Mouse (Mus musculus) embryonic fibroblast, embryonic 13.5 days (primary cell): ENCODE data around the gene Urad. TPM values are rescaled to one million over a fixed set of nuclear protein-coding genes. Genes with fewer than 3 reads are reported as not detected.

Source experiments
- H3K27ac ChIP-seq: 2 replicates; pipeline ENCODE4 v1.5.1; 2012; ENCODE audit warnings: low read length, control low read depth, inconsistent platforms; ENCODE audit not compliant: insufficient read depth
- H3K4me1 ChIP-seq: 2 replicates; pipeline ENCODE4 v1.6.1; 2011; ENCODE audit warnings: low read length; ENCODE audit not compliant: control insufficient read depth, insufficient read depth
- H3K4me3 ChIP-seq: 2 replicates; pipeline ENCODE4 v1.5.1; 2011; ENCODE audit warnings: mild to moderate bottlenecking, control low read depth, low read length; ENCODE audit not compliant: insufficient read depth
- CTCF ChIP-seq: IDR thresholded peaks from 2 replicates; pipeline ENCODE4 v1.5.1; 2011; ENCODE audit warnings: mild to moderate bottlenecking, control low read depth, low read length, moderate library complexity, borderline replicate concordance; ENCODE audit not compliant: insufficient read depth
- POLR2A ChIP-seq: IDR thresholded peaks from 2 replicates; pipeline ENCODE4 v1.6.1; 2011; ENCODE audit warnings: low read depth, mild to moderate bottlenecking, control low read depth, low read length, moderate library complexity
- polyA plus RNA-seq: library from polyadenylated mRNA; stranded (reverse); fragments of >200 nt; gene quantifications from 2 replicates; pipeline ENCODE4 v1.2.4, GENCODE M21; 2011; ENCODE audit warnings: low read depth; ENCODE audit not compliant: missing spikeins, insufficient read length

Urad gene
- polyA plus RNA-seq, 1 experiment: not detected

- Histone ChIP-seq H3K27ac (0 out of 2 replicates have a peak overlapping the region, but pooled peaks have one; percentile 28), H3K4me3 (no peak overlapping the region)
Measured at GRCm38 (mm10) chr5:147292506-147293120, 29.6 kb downstream of the Urad start.

GRCm38 (mm10) chr5:147291764-147292505, 30.3 kb downstream of the Urad start:
- Histone ChIP-seq H3K4me3 (no peak overlapping the region), H3K27ac (0 out of 2 replicates have a peak overlapping the region, but pooled peaks have one; percentile 28), H3K4me1 (peaks cover 5% of the 10 kb centered on the region; the same call in 1 of the 2 replicates)
- TF ChIP-seq POLR2A (no peak), CTCF (no peak)

More at GRCm38 (mm10) chr5:147292506-147293120, 29.6 kb downstream of the Urad start:
- TF ChIP-seq CTCF: no peak
- no peak for TF ChIP-seq POLR2A
- peaks cover 5% of the 10 kb centered on the region; the same call in 1 of the 2 replicates for H3K4me1 ChIP-seq

GRCm38 (mm10) chr5:147284365-147284764, 37.9 kb downstream of the Urad start:
- no peak overlapping the region for H3K4me3 ChIP-seq
- no peak overlapping the region for H3K27ac ChIP-seq
- H3K4me1 ChIP-seq: no peaks in the 10 kb centered on the region
- TF ChIP-seq POLR2A: no peak
- TF ChIP-seq CTCF: no peak

GRCm38 (mm10) chr5:147277547-147277925, 44.7 kb downstream of the Urad start:
- Histone ChIP-seq H3K4me3 (no peak overlapping the region), H3K27ac (no peak overlapping the region), H3K4me1 (no peaks in the 10 kb centered on the region; the same call in 1 of the 2 replicates)
- no peak for TF ChIP-seq CTCF
- TF ChIP-seq POLR2A: no peak

- TF ChIP-seq CTCF (no peak), POLR2A (no peak)
Measured at GRCm38 (mm10) chr5:147276701-147277546, 45.3 kb downstream of the Urad start.

GRCm38 (mm10) chr5:147275761-147276160, 46.5 kb downstream of the Urad start:
- TF ChIP-seq CTCF (no peak), POLR2A (no peak)
- Histone ChIP-seq H3K27ac (no peak overlapping the region), H3K4me1 (no peaks in the 10 kb centered on the region; the same call in 1 of the 2 replicates), H3K4me3 (no peak overlapping the region)

More at GRCm38 (mm10) chr5:147276701-147277546, 45.3 kb downstream of the Urad start:
- Histone ChIP-seq H3K4me3 (no peak overlapping the region), H3K27ac (no peak overlapping the region), H3K4me1 (no peaks in the 10 kb centered on the region; the same call in 1 of the 2 replicates)

GRCm38 (mm10) chr5:147274174-147275141, 47.8 kb downstream of the Urad start:
- no peak overlapping the region for H3K27ac ChIP-seq
- TF ChIP-seq CTCF: no peak
- no peak overlapping the region for H3K4me3 ChIP-seq
- H3K4me1 ChIP-seq: no peaks in the 10 kb centered on the region; the same call in 1 of the 2 replicates

- no peak overlapping the region for H3K4me3 ChIP-seq
- no peak for TF ChIP-seq POLR2A
- TF ChIP-seq CTCF: no peak
- H3K27ac ChIP-seq: no peak overlapping the region
- no peaks in the 10 kb centered on the region; the same call in 1 of the 2 replicates for H3K4me1 ChIP-seq
Measured at GRCm38 (mm10) chr5:147272808-147273345, 49.4 kb downstream of the Urad start.
